Mouse (Mus musculus) heart, postnatal 10 days (tissue): ENCODE results near the gene Tmbim7. TPM values are rescaled to one million over a fixed set of nuclear protein-coding genes. Genes with fewer than 3 reads are reported as not detected.
"Not testable (repeated sequence)": the region's sequence is repeated elsewhere in the genome, so short reads cannot be mapped to it uniquely, and the experiment has no call there.

Experiments
- DNase-seq, 2 experiments: peaks; one replicate each; pipeline ENCODE4 v3.0.0; 2021
- intact Hi-C: fragments of 180-260 bp; cut with DNase I; formaldehyde crosslinking; loops from one replicate; pipeline ENCODE4 v1.15.1; 2025
- total RNA-seq, 2 experiments: library from RNA; stranded (reverse); gene quantifications; 2 replicates each; pipeline ENCODE4 v1.2.3; 2021

Gene Tmbim7
- not detected for total RNA-seq

DNA sequence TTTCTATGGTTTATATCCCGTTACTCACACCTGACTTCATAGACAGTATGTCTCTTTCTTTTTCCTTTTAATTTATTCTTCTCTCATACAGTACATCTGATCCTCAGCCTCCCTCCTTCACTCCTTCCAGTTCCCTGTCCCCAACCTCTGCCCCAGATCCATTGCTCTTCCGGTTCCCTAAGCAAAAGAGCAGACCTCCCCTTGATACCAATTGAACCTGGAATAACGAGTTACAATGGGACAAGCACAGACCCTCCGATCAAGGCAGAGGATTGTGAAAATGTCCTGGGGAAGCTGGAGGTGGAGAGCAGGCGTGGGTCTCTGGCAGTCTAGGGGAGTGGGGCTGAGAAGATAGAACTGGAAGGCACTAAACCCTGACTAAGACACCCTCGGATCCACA is at the start of gene Tmbim7:
Gene Tmbim7 (plus strand): TSS at position 301 of the 400 bp plus-strand sequence.
- intact Hi-C loops: no loop called here
- DNase-seq: no peak

DNA sequence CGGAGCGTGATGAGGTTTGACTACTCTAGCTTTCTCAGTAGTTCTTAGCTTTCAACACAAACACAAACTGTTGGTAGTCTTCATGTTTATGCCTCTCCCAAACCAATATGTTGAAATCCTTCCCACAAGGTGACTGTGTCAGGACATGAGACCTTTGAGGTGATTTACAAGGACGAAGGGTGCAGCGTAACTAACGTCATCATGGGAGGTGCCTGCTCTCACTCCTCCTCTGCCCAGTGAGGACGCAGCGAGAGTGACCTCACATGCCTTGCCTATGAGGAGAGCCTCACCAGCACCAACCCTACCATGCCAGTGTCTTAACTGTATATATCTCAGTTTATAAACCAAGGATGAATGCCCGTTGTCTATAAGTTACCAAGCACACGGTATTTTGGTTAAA is 43.9 kb upstream of the Tmbim7 start:
- DNase-seq: no peak
- intact Hi-C loops: no loop called here

DNA sequence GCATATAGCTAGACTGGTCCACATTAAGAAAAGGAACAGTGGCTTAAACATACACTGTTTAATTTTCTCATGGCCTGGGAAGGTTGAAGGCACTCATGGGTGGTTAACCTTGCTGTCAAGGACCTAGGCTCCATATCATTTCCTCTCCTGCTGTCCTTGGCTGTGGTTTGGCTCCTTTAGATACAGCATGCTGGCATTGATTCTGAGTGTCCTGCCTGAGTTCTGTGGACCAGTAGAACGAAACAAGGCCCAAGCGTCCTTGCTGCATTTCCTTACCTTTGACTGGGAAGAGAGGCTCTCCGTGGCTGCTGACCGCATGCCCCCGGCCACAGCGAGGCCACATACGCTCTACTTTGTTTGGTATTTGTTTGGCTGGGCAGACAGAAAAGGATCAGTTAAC is 41.7 kb upstream of the Tmbim7 start:
- intact Hi-C loops: no loop called here
- DNase-seq: no peak

DNA sequence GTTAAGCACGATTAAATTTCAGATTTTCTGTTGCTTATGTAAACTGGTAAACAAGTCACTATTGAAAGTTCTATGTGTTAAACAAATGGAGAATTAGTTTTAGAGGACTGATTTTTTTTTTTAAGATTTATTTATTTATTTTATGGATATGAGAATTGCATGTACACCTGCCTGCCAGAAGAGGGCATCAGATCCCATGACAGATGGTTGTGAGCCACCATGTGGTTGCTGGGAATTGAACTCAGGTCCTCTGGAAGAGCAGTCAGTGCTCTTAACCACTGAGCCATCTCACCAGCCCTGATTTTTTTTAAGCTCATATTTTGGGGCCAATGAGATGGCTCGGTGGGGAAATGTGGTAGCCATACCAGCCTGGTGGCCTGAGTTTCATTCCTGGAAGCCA is 39.1 kb upstream of the Tmbim7 start:
- intact Hi-C loops, DNase-seq: not testable (repeated sequence)

DNA sequence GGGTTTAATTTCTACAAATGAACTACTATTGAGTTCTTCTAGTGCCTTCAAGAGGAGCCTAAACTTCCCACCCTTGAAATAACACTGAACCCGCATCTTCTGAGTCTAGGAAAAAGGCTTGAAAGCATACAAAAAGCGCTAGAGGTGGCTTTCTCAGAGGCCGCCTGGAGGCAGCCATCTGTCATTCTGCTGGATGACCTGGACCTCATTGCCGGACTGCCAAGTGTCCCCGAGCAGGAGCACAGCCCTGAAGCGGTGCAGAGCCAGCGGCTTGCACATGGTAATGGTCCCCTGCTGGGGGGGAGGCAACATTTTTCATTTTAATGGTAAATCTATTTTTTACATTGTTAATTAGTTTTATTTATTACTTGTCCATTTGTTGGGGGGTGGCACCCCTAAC is 30.5 kb upstream of the Tmbim7 start:
- intact Hi-C loops: no loop called here
- no peak for DNase-seq

DNA sequence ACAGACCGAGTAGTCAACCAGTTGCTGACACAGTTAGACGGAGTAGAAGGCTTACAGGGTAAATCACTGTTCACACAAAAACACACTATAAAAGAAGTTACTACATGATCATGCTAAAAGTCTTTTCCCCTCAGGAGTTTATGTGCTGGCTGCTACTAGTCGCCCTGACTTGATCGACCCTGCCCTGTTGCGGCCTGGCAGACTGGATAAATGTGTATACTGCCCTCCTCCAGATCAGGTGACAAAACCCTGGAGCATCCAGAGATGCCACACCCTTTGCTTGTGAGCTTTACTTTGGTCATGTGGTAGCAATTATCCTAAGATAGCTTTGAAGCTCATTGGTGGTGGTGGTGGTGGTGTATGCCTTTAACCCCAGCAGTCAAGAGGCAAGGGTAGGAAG is 20.9 kb upstream of the Tmbim7 start:
- DNase-seq: no peak
- intact Hi-C loops: no loop called here

DNA sequence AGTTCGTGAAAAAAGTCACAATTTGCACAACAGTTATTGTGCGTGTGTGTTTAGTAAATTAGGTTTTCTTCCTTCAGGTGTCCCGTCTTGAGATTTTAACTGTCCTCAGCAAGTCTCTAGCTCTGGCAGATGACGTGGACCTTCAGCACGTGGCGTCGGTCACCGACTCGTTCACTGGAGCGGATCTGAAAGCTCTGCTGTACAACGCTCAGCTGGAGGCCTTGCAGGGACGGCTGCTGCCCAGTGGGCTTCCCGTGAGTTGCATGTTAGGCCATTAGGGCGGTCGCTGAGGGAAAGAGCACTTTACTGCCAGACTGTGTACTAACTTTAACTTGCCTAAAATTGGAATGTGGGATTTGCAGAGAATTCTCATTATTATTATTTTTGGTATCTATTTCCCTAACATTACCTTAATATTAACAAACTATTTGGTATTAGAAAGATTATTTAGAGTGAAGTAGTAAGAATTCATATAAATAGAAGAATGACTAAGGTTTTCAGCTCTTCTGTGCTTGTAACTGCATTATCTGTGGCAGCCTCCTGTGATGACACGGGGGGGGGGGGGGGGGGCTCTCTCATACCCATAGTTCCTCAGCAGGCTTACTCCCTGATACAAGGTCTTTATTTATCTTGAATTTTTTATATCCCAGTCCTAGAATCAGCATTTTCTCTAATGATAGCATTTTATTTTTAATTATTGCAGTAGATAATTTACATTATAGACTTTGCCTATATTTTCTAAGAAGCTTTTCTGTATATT is 19.3 kb upstream of the Tmbim7 start:
- DNase-seq: no peak
- intact Hi-C loops: no loop called here

DNA sequence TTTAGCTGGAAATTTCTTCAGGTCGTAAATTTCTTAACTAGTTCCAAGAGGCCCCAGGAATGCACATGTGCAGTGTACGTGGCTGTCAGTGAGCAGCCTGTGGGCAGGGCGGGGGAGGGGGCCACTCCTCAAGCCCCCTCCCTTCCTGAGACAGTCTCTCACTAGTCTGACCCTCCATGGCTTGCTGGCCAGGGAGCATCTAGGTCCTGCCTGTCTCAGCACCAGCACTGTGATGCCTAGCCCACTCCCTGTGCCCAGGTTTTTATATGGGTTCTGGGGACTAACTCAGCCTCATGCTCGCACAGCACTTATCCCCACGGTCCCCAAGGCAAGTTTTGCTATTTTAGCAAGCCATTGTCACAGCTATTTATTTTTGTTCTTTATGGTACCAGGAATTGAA is 18.7 kb upstream of the Tmbim7 start:
- intact Hi-C loops: no loop called here
- DNase-seq: no peak

DNA sequence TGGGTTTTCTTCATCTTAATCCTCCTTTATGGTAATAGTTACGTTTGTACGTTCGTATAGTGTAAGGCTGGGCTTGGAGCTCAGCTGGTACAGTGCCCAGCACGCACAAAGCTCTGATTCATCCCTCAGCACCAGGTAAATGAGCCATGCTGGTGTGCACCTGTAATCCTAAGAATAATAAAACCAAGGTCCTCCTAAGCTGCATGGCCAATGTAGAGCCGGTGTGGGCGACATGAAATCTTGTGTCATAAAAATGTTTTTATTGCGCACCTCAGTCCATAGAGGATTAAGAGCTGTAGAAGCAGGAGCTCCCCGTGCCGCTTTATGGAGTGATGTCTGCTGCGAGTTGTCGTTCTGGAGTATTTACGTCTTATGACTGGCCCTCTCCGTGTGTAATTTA is 17.7 kb upstream of the Tmbim7 start:
- intact Hi-C loops: no loop called here
- no peak for DNase-seq

DNA sequence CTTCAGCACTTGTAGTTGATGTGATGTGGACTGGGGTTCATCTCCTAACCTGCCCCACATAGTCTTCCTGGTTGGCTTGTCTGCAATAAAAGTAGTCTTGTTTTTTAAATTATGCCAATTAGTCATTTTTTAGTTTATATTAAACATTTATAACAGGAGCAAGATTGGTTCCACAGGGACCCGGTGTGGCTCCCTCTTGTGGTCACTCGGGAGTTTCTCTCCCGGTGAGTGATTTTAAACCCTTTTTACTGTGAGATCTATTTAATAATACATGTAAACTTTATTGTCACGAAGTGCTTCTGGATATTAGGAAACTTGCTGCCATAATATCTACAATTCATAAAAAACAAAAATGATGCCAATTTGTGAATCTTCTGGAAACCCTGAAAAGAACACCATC is 17.0 kb upstream of the Tmbim7 start:
- intact Hi-C loops: no loop called here

DNA sequence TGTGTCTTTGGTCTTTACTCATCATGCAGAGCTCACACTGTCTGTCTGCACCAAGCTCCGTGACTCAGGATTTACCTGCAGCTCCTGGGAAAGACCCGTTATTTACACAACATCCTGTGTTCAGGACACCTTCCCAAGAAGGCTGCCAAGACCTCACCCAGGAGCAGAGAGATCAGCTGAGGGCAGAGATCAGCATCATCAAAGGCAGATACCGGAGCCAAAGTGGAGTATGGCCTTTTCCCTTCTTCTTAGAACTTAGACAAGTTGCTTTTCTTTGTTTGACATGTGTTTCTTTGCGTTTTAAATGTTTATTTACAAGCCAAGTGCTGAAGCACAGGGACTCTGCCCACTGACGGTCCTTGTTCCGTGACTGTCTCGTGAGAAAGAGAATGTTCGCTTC is 15.7 kb upstream of the Tmbim7 start:
- no peak for DNase-seq
- intact Hi-C loops: no loop called here

More for the DNA sequence above, 17.0 kb upstream of the Tmbim7 start:
- DNase-seq: no peak

DNA sequence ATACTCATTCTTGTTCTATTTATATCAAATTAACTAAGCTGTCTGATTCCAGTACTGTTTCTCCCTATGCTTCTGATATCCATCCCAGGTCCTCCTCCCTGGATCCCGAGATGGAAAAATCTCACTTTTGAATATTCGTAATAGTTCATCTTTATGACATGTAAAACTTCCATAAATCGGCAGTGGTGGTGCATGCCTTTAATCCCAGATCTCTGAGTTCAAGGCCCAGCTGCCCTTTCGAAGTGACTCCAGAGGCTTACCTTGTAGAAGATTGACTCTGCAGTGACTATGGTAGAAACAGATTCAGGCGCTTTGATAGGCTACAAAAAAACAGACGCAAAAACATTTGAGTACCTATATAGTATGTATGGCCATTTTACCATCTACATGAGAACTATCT is 6.4 kb upstream of the Tmbim7 start:
- no peak for DNase-seq
- intact Hi-C loops: loop anchor here (5.0 kb wide), 1 partner anchor 463 kb away; no protein-coding TSS in a partner anchor

DNA sequence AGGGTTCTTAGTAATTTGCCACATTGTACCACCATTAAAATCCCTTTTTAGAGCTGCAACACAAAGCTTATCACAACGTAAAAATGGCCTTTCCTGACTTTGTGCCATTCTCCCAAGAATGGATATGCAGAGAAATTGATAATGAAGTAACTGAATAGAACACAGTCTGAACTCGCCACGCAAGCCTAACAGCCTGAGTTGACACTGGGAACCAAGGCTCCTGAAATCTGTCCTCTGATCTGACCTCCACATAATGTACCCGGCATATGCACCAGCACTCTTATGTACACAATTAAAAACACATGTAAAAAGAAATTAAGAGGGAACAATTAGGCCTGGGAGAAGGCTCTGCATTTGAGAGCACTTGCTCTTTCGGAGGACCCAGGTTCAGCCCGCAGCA is 5.7 kb upstream of the Tmbim7 start:
- intact Hi-C loops: loop anchor here (5.0 kb wide), 1 partner anchor 462 kb away; no protein-coding TSS in a partner anchor
- no peak for DNase-seq

DNA sequence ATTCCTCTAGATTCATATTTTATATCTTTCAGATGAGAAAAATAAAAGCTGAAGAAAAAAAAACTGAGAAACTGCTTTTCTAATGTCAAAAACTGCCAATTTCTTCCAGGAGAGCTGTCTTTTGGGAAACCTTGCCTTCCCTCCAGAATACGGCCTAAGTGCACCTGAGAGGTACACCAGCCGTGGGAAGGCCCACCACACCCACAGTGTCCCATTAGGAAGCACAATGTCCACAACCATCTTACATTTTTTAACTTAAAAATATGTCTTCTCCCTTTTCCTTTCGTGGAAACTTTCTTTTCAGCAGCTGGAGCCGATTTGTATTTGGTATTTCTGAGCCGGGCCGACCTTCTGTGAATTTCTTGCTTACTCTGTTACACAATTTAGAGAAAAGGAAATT is 4.4 kb upstream of the Tmbim7 start:
- intact Hi-C loops: loop anchor here (2.0 to 5.0 kb wide), 2 partner anchors 156 to 461 kb away; partner anchors contain the start of genes Ankib1 and Krit1
- DNase-seq: peak in 1 of 2 experiments; percentile 4

DNA sequence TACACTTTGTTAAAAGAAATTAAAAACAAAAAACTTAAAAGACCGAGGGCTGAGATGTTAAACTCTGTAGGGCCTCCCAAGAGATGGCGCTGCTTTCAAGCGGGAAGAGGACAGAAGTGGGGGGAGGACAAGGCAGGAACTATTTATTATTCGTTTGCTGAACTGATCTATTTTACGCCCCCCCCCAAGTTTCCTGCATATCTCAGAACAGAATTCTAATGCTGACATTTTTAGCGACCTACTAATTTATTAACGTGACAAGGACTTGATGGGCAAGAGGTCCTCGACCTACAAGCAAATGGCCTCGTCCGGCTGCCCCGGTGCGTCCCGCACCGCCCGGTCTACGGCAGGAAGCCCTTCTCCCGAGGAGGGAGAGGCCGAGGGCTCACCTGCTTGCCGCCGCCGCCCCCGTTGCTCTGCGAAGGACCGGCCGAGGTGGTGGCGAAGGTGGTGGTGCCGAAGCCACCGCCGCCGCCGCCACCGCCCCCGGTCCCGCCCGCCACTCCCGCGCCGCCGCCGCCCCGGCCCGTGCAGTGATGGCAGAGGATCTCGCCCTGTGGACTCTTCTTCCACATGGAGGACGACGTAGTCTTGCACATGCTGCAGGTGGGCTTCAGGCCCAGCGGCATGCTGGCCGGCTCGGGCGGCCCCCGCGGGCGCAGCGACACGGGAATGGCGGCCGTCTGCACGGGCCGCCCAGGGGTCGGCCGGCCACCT is 3.8 kb upstream of the Tmbim7 start:
- DNase-seq: peak; percentile 62 to 66

DNA sequence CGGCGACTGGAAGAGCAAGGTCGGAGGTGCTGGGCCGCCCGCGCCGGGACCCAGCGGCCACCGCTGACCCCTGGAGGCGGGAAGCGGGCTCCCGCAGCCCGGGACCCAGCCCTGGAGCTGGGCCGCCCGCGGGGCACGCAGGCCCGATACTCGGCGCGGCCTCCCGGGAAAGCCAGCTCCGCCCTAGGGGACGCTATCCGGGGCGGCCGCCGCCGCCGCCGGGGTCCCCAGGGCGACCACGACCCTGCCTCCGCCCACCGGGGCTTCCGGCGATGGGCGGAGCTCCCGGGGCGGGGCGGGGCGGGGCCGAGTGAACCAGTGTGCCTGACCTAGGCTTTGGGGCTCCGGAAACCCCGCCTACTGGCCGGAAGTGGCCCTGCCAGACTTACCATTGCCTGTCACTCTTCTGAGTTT is 3.3 kb upstream of the Tmbim7 start:
- intact Hi-C loops: loop anchor here (2.0 to 5.0 kb wide), 2 partner anchors 155 to 460 kb away; partner anchors contain the start of genes Ankib1 and Krit1

More for the DNA sequence above, 3.8 kb upstream of the Tmbim7 start:
- intact Hi-C loops: loop anchor here (2.0 to 5.0 kb wide), 2 partner anchors 156 to 460 kb away; partner anchors contain the start of genes Ankib1 and Krit1

DNA sequence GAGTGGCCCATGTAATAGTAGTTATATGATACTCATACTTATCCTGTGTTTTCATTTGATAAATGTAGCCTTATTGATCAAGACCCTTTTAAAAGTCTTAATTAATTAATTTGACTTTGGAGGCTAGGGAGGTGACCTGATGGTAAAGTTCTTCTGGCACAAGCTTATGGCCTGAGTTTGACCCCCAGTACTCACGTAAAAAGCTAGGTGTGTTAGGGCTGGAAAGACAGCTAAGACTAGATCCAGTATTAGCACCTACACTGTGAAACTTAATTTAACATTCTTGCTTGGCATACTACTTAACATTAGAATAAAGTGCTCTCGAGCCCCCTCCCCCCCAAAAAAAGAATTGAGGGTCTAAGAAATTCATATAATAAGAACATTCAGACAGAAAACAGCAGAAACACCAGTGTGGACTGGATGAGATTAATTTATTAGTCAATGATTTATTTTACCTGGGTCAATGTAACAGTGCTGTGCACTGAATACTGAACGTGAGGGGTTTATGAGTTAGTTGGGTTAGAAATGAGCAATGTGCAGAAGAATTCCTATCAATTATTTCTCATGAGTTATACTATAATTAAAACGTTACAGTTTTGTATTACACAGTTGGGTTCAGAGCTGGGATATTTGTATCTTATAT is 2.7 kb upstream of the Tmbim7 start:
- DNase-seq: no peak
- intact Hi-C loops: loop anchor here (5.0 kb wide), 1 partner anchor 459 kb away; no protein-coding TSS in a partner anchor

More for the DNA sequence above, 3.3 kb upstream of the Tmbim7 start:
- DNase-seq: peak; percentile 90 to 91

DNA sequence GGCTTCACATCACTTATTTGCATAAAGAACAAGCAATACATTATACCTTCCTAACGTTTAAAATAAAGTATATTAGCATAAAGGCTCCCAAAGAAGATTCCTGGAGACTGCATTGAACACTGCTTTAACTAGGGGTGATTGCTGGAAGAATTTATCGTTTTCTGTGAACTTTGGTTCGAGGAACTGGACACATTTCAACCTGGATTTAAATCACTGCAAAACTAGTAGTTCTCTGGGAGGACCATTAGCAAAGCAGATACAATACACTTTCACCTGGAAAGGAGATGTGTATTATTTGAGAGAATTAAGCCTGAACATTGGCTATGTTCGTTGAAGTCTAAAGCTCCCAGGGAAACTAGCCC is 2.2 kb upstream of the Tmbim7 start:
- no peak for DNase-seq
- intact Hi-C loops: loop anchor here (5.0 kb wide), 1 partner anchor 458 kb away; no protein-coding TSS in a partner anchor

DNA sequence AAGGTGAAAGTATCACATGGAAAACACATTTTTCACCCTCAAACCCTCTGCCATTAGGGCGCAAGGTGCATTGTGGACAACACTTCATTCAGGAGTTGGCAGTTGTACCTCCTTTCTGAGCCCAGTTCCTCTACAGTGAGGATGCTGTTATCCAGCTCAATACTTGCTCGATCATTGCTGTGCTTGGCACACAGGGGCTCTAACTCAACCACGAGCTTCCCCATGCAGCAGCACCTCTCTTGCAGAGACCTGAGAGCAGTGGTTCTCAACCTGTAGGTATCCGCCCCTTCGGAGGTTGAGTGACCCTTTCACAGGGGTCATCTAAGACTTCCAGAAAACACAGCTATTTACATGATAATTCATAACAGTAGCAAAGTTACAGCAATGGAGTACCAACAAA is 640 bp downstream of the Tmbim7 start:
- DNase-seq: no peak
- intact Hi-C loops: no loop called here

DNA sequence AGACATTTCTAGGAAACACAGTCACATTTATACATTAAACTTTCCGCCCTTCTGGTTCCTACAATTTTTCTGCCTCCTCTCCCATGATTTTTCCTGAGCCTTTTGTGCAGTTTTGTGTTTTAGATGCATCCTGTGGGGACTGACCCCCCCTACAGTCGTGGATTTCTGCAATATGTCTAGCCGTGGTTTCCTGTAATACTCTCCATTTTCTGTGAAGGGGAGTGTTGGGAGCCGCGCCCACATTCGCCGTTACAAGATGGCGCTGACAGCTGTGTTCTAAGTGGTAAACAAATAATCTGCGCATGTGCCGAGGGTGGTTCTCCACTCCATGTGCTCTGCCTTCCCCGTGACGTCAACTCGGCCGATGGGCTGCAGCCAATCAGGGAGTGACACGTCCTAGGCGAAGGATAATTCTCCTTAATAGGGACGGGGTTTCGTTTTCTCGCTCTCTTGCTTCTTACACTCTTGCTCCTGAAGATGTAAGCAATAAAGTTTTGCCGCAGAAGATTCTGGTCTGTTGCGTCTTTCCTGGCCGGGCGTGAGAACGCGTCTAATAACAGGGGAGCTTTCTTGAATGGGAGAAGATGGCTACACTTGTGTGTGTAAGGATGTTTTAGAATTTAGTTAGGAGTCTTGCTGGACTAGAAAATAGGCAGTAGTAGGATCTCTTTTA is 2.1 kb downstream of the Tmbim7 start:
- intact Hi-C loops, DNase-seq: not testable (repeated sequence)

DNA sequence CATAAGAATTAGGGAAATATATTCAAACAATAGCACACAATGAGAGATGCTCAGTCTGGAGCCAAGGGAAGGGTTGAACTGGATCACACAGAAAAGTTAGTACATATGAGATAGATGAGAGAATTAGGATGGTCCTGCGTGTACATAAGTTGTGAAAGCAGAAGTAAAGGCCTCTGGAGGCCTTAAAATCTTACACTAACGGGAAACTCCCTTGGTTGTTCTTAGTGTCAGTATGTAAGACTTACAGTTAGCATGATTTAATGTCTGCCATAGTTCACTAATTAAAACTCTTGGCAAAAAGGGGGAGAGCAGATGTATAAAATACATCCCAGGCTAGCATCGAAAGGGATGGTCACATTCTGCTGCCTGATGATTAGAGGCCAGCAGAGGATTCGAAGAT is 2.8 kb downstream of the Tmbim7 start:
- no peak for DNase-seq
- intact Hi-C loops: no loop called here
